Mouse (Mus musculus) right cerebral cortex, postnatal 25 days (tissue): ENCODE measurements around the gene Snhg11.
A peak's percentile ranks its signal among the peaks of the same experiment; 100 is the strongest.
"Not testable (repeated sequence)": the region's sequence is repeated elsewhere in the genome, so short reads cannot be mapped to it uniquely, and the experiment has no call there.

Source experiments
- DNase-seq: peaks from one replicate; pipeline ENCODE4 v3.0.0; 2022

Snhg11 gene

GRCm38 (mm10) chr2:158370173-158370550 lies 5.3 kb upstream of the Snhg11 start:
- no peak for DNase-seq

- no peak for DNase-seq
These were observed 2.4 kb upstream of the Snhg11 start for GRCm38 (mm10) chr2:158373061-158373460.

GRCm38 (mm10) chr2:158373516-158373915 lies 1.9 kb upstream of the Snhg11 start:
- no peak for DNase-seq

GRCm38 (mm10) chr2:158376123-158376687 lies 767 bp downstream of the Snhg11 start:
- no peak for DNase-seq

GRCm38 (mm10) chr2:158376798-158377197 lies 1.4 kb downstream of the Snhg11 start:
- DNase-seq: peak; percentile 39

- peak; percentile 30 for DNase-seq
These were observed 2.4 kb downstream of the Snhg11 start for GRCm38 (mm10) chr2:158377811-158378210.

GRCm38 (mm10) chr2:158379354-158380078 lies 4.1 kb downstream of the Snhg11 start:
- peak; percentile 44 for DNase-seq

GRCm38 (mm10) chr2:158386072-158386471 lies 10.6 kb downstream of the Snhg11 start:
- no peak for DNase-seq

- no peak for DNase-seq
These were observed 14.0 kb downstream of the Snhg11 start for GRCm38 (mm10) chr2:158389421-158389820.

GRCm38 (mm10) chr2:158396369-158396768 lies 20.9 kb downstream of the Snhg11 start:
- DNase-seq: no peak

GRCm38 (mm10) chr2:158397140-158397539 lies 21.7 kb downstream of the Snhg11 start:
- not testable (repeated sequence) for DNase-seq

- no peak for DNase-seq
These were observed 27.5 kb downstream of the Snhg11 start for GRCm38 (mm10) chr2:158402915-158403314.

- no peak for DNase-seq
These were observed 33.7 kb downstream of the Snhg11 start for GRCm38 (mm10) chr2:158408997-158409594.

GRCm38 (mm10) chr2:158409595-158410021 lies 34.2 kb downstream of the Snhg11 start, which contains the start of gene Ralgapb:
TSS of gene Ralgapb (plus strand) at chr2:158409848.
- DNase-seq: peak; percentile 100

GRCm38 (mm10) chr2:158410022-158411014 lies 34.9 kb downstream of the Snhg11 start:
- DNase-seq: peak; percentile 52

GRCm38 (mm10) chr2:158413240-158413639 lies 37.8 kb downstream of the Snhg11 start:
- DNase-seq: no peak

- no peak for DNase-seq
These were observed 40.4 kb downstream of the Snhg11 start for GRCm38 (mm10) chr2:158415826-158416225.

- DNase-seq: no peak
These were observed 43.2 kb downstream of the Snhg11 start for GRCm38 (mm10) chr2:158418663-158419062.
